Mouse (Mus musculus) liver, embryonic 14.5 days (tissue): ENCODE measurements around the gene Slc3a1.

Source experiments
- CTCF ChIP-seq: IDR thresholded peaks from 2 replicates; pipeline ENCODE4 v1.5.1; 2016; ENCODE audit warnings: antibody characterized with exemption, low read depth, control low read depth
- EP300 ChIP-seq: IDR thresholded peaks from 2 replicates; pipeline ENCODE4 v1.6.1; 2016; ENCODE audit warnings: antibody characterized with exemption, low read depth

DNA sequence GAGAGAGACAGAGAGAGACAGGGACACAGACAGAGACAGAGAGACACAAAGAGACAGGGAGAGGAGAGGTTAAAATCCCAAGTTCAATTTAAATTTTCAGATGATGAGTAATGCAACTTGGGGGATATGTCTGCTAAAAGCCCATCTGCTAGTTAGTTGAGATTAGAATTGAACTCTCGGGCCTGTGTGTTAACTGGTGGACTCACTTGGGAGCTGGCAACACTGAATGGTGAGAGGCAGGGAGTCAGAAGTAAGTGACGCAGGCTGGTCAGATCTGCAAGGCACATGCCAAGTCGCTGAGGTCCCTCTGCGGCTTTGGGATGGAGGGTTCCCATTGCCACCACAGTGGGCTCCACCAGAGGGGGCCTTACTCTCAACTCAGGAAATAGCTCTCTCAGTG is 10.1 kb downstream of the Slc3a1 start:
- TF ChIP-seq EP300 (no peak), CTCF (0 out of 2 replicates have a peak, but pooled peaks have one; percentile 4)
